Mouse (Mus musculus) T-helper 1 cell (primary cell): ENCODE results near the gene Fxr1.
"Not testable (repeated sequence)": the region's sequence is repeated elsewhere in the genome, so short reads cannot be mapped to it uniquely, and the experiment has no call there.

Experiments used
- in situ Hi-C: fragments of 300-600 bp; cut with MboI, MseI; formaldehyde crosslinking; loops from one replicate; pipeline ENCODE4 v1.15.1; 2025; ENCODE audit warnings: high pct_unique_total_duplicates

The Fxr1 gene

GRCm38 (mm10) chr3:34035706-34036105 lies 16.0 kb downstream of the Fxr1 start:
- in situ Hi-C loops = no loop called here

- in situ Hi-C loops = no loop called here
These were observed 22.2 kb downstream of the Fxr1 start for GRCm38 (mm10) chr3:34041990-34042389.

GRCm38 (mm10) chr3:34062352-34062751 lies 42.6 kb downstream of the Fxr1 start:
- in situ Hi-C loops = no loop called here

- in situ Hi-C loops = not testable (repeated sequence)
These were observed 49.2 kb downstream of the Fxr1 start for GRCm38 (mm10) chr3:34068943-34069342.

GRCm38 (mm10) chr3:34072726-34073125 lies 53.0 kb downstream of the Fxr1 start:
- in situ Hi-C loops = no loop called here

GRCm38 (mm10) chr3:34076058-34076759 lies 56.5 kb downstream of the Fxr1 start:
- in situ Hi-C loops = no loop called here

GRCm38 (mm10) chr3:34080900-34081662 lies 61.3 kb downstream of the Fxr1 start, which contains the start of gene Dnajc19:
Gene Dnajc19, minus strand, starts transcription at chr3:34081321.
- in situ Hi-C loops = loop anchor here (5.0 to 10.0 kb wide), 2 partner anchors 64 to 126 kb away; partner anchors contain the start of gene Fxr1

GRCm38 (mm10) chr3:34081929-34082328 lies 62.2 kb downstream of the Fxr1 start:
- in situ Hi-C loops = loop anchor here (5.0 to 10.0 kb wide), 2 partner anchors 65 to 127 kb away; partner anchors contain the start of gene Fxr1

GRCm38 (mm10) chr3:34083655-34084054 lies 63.9 kb downstream of the Fxr1 start:
- in situ Hi-C loops = loop anchor here (5.0 to 10.0 kb wide), 2 partner anchors 66 to 129 kb away; partner anchors contain the start of gene Fxr1

- in situ Hi-C loops = no loop called here
These were observed 83.1 kb downstream of the Fxr1 start for GRCm38 (mm10) chr3:34102891-34103290.

- in situ Hi-C loops = no loop called here
These were observed 84.3 kb downstream of the Fxr1 start for GRCm38 (mm10) chr3:34103902-34104672.

- in situ Hi-C loops = no loop called here
These were observed 86.7 kb downstream of the Fxr1 start for GRCm38 (mm10) chr3:34106421-34106820.

- in situ Hi-C loops = no loop called here
These were observed 87.9 kb downstream of the Fxr1 start for GRCm38 (mm10) chr3:34107631-34108030.

- in situ Hi-C loops = no loop called here
These were observed 92.4 kb downstream of the Fxr1 start for GRCm38 (mm10) chr3:34111941-34112685.

- in situ Hi-C loops = no loop called here
These were observed 96.1 kb downstream of the Fxr1 start for GRCm38 (mm10) chr3:34115806-34116205.

- in situ Hi-C loops = no loop called here
These were observed 100.1 kb downstream of the Fxr1 start for GRCm38 (mm10) chr3:34119869-34120268.
